Mouse (Mus musculus) liver, embryonic 16.5 days (tissue): Measurements from ENCODE around the gene Hist1h2bb. TPM values are rescaled to one million over a fixed set of nuclear protein-coding genes. Genes with fewer than 3 reads are reported as not detected.

Experiments used
- ATAC-seq: fragments of 200-750 bp; cut with Nextera tagmentation; 2 replicates; pipeline ENCODE4 v1.8.0; 2017; ENCODE audit warnings: low read depth, mild to moderate bottlenecking, moderate number of reproducible peaks, moderate library complexity
- H3K27ac ChIP-seq: fragments of 300-500 bp; sonication (generic); 2 replicates; pipeline ENCODE4 v1.5.1; 2014; ENCODE audit warnings: mild to moderate bottlenecking, low read length
- H3K27me3 ChIP-seq: fragments of 300-500 bp; sonication (generic); 2 replicates; pipeline ENCODE4 v1.6.1; 2014; ENCODE audit warnings: low read depth, low read length, mixed read lengths; ENCODE audit not compliant: control insufficient read depth, insufficient read depth
- H3K36me3 ChIP-seq: fragments of 300-500 bp; sonication (generic); 2 replicates; pipeline ENCODE4 v1.6.1; 2014; ENCODE audit warnings: mild to moderate bottlenecking; ENCODE audit not compliant: control insufficient read depth, insufficient read depth
- H3K4me1 ChIP-seq: fragments of 300-500 bp; sonication (generic); 2 replicates; pipeline ENCODE4 v1.6.1; 2014; ENCODE audit warnings: low read depth, low read length, mixed read lengths; ENCODE audit not compliant: control insufficient read depth
- H3K4me2 ChIP-seq: fragments of 300-500 bp; sonication (generic); 2 replicates; pipeline ENCODE4 v1.6.1; 2014; ENCODE audit warnings: low read depth, low read length, mixed read lengths
- H3K4me3 ChIP-seq: fragments of 300-500 bp; sonication (generic); 2 replicates; pipeline ENCODE4 v1.5.1; 2014; ENCODE audit warnings: low read depth, mild to moderate bottlenecking, low read length
- H3K9ac ChIP-seq: fragments of 300-500 bp; sonication (generic); 2 replicates; pipeline ENCODE4 v1.6.1; 2014; ENCODE audit warnings: low read depth, low read length
- H3K9me3 ChIP-seq: fragments of 300-500 bp; sonication (generic); replicated peaks from 2 replicates; pipeline ENCODE4 v1.6.1; 2016; ENCODE audit warnings: low read length; ENCODE audit not compliant: control insufficient read depth
- WGBS: fragments of 180-500 bp; shearing (Covaris S2); extraction: QIAGEN DNeasy Blood & Tissue Kit; methylation state at CpG from one replicate; pipeline ENCODE4 v1.1.7; 2014; ENCODE audit not compliant: insufficient replicate concordance; 5-methylcytosine and 5-hydroxymethylcytosine counted together
- polyA plus RNA-seq: library from polyadenylated mRNA; unstranded; fragments of >200 nt; fragmentation: Nextera tagmentation; extraction: Ambion mirVana; gene quantifications from 2 replicates; pipeline ENCODE4 v1.2.1, GENCODE M21; 2015

Gene Hist1h2bb
- polyA plus RNA-seq, 1 experiment from 2014 or later: 3.2 TPM

DNA sequence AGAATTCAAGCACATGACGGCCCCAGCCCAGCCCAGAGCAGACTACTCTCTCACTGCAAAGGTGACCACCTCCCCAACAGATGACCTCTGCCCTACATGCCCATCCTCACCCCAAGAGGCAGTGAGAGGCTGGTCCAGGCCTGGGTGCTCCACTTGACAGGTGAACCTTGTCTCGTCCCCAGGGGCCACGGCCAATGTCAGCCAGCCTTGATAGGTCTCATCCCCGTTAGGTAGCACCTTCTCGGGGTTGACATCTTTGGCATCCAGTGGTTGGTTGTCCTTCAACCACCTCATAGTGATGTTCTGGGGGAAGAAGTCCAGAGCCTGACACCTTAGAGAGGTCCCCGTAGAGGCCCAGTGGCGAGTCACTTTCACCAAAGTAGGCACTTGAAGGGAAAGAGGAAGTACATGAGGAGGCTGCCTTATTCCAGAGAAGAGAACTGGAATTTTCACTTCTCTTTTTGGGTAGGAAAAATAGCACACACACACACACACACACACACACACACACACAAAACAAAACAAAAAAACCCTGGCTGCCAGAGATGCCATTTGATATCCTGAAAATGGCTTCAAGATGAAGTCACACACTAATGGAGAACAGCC is 40.7 kb upstream of the Hist1h2bb start:
- Histone ChIP-seq H3K27me3 (no peaks in the 10 kb centered on the region; the same call in 1 of the 2 replicates), H3K4me1 (peaks cover 6% of the 10 kb centered on the region), H3K27ac (no peak overlapping the region), H3K4me3 (no peak overlapping the region), H3K36me3 (no peaks in the 10 kb centered on the region), H3K9me3 (no peaks in the 10 kb centered on the region), H3K4me2 (no peak overlapping the region), H3K9ac (no peak overlapping the region)
- WGBS: 61% methylated on average over 7 of the region's 7 CpGs
- ATAC-seq: no peak

DNA sequence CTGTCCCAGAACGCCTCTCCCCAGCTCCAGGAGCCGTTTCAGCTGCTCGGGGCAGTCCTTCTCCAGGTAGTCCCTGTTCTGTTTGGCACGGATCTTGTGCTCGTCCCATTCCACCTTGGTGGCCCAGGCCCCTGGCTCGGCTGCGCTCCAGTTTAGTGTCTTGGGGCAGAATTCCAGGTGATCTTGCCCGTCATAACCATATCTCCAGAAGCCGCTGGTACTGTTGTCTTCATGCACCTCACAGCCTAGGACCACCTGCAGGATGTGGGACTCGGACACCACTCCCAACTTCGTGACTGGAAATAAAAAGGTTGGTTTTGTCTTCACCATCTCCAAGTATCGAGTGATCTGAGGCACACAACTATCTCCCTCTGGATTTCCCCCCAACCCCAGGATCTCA is 39.8 kb upstream of the Hist1h2bb start:
- no peak overlapping the region for H3K4me2 ChIP-seq
- WGBS: 76% methylated on average over 12 of the region's 12 CpGs
- H3K9me3 ChIP-seq: no peaks in the 10 kb centered on the region
- no peak overlapping the region for H3K27ac ChIP-seq
- H3K9ac ChIP-seq: no peak overlapping the region
- peaks cover 9% of the 10 kb centered on the region for H3K4me1 ChIP-seq
- no peak for ATAC-seq
- no peaks in the 10 kb centered on the region for H3K36me3 ChIP-seq
- H3K4me3 ChIP-seq: no peak overlapping the region
- no peaks in the 10 kb centered on the region; the same call in 1 of the 2 replicates for H3K27me3 ChIP-seq

DNA sequence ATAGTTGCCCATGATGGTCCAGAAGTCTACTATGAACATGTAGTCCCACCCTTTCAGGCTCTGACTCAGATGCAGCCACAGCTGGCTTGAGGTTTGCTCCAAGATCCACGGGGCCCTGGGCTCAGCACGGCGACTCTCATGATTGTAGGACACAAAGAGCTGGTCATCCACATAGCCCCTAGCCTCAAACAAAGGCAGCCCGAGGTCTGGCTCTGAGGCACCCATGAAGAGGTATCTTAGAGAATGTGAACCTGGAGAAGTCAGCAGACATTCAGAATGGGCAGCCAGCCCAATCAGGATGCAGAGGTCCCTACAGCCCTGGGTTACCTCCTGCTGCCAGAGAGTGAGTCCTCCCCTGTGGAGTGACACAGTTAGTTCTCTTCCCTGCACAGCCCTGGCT is 38.5 kb upstream of the Hist1h2bb start:
- 67% methylated on average over 4 of the region's 4 CpGs for WGBS
- H3K4me2 ChIP-seq: no peak overlapping the region
- no peak overlapping the region for H3K4me3 ChIP-seq
- no peaks in the 10 kb centered on the region; the same call in 1 of the 2 replicates for H3K27me3 ChIP-seq
- peaks cover 9% of the 10 kb centered on the region for H3K4me1 ChIP-seq
- no peak overlapping the region for H3K9ac ChIP-seq
- no peak for ATAC-seq
- no peaks in the 10 kb centered on the region for H3K36me3 ChIP-seq
- H3K9me3 ChIP-seq: no peaks in the 10 kb centered on the region
- H3K27ac ChIP-seq: no peak overlapping the region

DNA sequence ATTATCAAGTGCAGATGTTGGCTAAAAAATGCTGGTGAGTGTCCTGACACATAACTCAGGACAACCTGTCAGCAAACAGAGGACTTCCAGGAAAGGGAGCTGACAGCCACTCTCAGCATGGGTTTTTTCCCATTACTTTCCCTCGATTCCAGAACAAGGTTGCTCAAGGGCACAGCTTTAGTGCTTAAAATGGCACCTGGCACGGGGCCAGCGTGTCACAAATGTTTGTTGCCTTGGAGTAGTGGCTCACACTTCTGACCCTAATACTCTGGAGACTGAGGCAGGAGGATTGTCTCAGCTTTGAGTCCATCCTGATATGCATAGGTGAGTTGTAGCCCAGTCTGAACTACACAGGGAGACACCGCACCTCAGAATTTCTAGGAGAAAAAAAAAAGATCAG is 37.9 kb upstream of the Hist1h2bb start:
- 56% methylated on average over 4 of the region's 4 CpGs for WGBS
- no peaks in the 10 kb centered on the region; the same call in 1 of the 2 replicates for H3K27me3 ChIP-seq
- no peaks in the 10 kb centered on the region for H3K9me3 ChIP-seq
- H3K4me2 ChIP-seq: no peak overlapping the region
- no peak for ATAC-seq
- no peak overlapping the region for H3K9ac ChIP-seq
- H3K36me3 ChIP-seq: no peaks in the 10 kb centered on the region
- H3K27ac ChIP-seq: no peak overlapping the region
- peaks cover 9% of the 10 kb centered on the region for H3K4me1 ChIP-seq
- H3K4me3 ChIP-seq: no peak overlapping the region

DNA sequence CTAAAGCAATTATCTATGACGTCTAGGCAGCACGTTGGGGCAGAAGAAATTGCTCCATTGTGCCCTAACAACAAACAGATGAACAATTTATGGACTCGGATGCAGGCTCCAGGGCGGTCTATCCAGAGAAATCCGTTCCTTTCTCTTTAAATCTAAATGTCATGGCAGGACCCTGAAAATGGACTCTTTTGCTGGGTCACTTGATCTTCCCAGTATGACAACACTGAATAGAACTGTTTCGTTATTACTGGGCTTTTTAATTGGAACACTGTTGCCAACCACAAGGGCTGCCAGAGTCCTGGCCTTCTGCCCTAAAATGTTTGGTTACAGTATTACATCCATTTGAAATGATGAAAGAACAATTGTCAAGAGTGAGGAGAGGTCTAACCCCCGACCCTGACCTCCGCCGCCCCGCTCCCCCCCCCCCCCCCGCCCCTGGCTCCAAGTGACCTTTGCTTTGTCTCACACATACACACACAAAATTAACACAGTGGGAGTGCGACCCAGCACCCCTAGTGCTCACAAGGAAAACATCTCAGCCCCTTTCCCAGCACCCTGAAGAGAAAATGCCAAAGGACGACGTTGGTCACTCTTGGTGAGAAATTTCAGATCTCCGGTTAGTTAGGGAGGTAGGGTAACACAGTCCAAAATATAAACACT is 36.7 kb upstream of the Hist1h2bb start:
- WGBS: 31% methylated on average over 14 of the region's 15 CpGs
- Histone ChIP-seq H3K36me3 (no peaks in the 10 kb centered on the region), H3K9ac (peak overlapping the region; percentile 52), H3K4me1 (peaks cover 9% of the 10 kb centered on the region), H3K27ac (peak overlapping the region; percentile 55), H3K27me3 (no peaks in the 10 kb centered on the region; the same call in 1 of the 2 replicates), H3K4me2 (peak overlapping the region; percentile 50), H3K9me3 (no peaks in the 10 kb centered on the region), H3K4me3 (peak overlapping the region; percentile 54)
- ATAC-seq: peak; percentile 19

DNA sequence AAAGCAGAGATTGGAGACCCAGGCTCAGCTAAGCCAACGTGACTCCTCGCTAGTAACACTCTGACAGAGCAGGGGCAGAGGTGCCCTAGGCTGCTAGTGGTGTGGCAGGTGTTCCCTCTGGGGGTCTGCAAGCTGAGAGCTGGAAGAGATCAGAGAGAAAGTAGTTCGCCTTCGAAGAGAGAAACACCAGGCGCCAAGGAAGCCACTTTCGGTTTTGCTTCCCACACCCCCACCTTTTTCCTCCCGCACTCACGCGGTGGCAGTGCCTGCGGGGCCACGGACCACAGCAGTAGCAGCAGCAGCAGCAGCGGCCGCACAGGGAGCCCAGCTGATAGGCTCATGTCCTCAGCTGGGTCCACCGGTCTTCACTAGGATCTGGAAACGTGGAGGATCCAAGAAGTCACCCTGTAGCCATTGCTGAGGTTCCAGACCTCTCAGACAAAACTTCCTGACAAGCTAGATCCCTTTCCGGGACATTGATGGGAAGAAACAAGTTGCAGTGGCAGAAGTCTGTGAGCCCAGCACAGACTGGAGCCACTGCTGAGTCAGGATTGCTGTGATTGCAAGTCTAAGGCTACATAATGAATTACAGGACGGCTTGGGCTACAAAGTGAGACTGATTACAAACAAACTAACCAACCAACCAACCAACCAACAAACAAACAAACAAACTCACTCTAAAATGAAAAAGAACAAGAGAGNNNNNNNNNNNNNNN is 36.0 kb upstream of the Hist1h2bb start, which contains the start of gene Hfe:
Hfe (minus strand) TSS at position 481 of the 716 bp plus-strand sequence.
- Histone ChIP-seq H3K4me1 (peaks cover 9% of the 10 kb centered on the region), H3K9ac (peak within 1 kb of the TSS; percentile 52), H3K36me3 (no peaks in the 10 kb centered on the region), H3K4me3 (peak within 1 kb of the TSS; percentile 54), H3K4me2 (peak within 1 kb of the TSS; percentile 50), H3K9me3 (no peaks in the 10 kb centered on the region), H3K27ac (peak within 1 kb of the TSS; percentile 55), H3K27me3 (no peaks in the 10 kb centered on the region; the same call in 1 of the 2 replicates)
- ATAC-seq: peak; percentile 65
- WGBS: 2% methylated on average over 17 of the region's 17 CpGs

DNA sequence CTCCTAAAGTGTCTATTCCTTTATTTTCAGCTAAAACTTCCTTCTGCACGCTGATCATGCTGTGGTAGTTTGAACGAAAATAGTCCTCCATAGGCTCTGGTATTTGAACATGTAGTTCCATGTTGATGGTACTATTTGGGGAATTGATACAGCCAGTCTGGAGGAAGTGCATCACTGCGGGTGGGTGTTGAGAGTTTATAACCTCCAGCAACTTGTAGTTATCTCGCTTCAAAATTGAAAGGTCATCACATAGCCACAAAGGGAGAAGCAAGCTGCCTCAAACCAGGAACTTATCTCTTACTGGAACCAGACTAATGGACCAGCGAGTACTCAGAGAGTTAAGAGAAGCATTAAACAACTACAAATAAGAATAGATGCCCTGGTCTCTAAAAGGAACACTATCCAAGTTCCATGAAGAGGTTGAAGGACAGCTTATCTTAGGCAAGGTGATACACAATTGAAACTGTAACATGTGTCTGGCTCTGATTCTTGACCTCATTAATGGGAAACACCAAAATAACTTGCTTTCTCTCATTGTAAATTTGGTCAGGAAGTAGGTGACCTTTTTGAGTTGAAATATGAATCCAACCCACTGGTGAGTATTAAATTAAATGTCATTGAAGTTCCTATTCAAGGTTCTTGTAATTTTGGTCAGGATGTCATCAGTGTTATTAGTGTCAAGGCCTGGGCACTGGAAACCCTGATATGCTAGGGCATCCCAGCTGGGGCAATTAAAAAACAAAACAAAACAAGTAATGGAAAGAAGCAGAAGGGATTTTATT is 30.1 kb upstream of the Hist1h2bb start:
- Histone ChIP-seq H3K4me2 (no peak overlapping the region), H3K9ac (no peak overlapping the region), H3K4me3 (no peak overlapping the region), H3K9me3 (no peaks in the 10 kb centered on the region), H3K27me3 (no peaks in the 10 kb centered on the region), H3K36me3 (no peaks in the 10 kb centered on the region), H3K4me1 (peaks cover under 1% of the 10 kb centered on the region; the same call in 1 of the 2 replicates), H3K27ac (no peak overlapping the region)
- ATAC-seq: no peak
- 23% methylated on average over 5 of the region's 5 CpGs for WGBS

DNA sequence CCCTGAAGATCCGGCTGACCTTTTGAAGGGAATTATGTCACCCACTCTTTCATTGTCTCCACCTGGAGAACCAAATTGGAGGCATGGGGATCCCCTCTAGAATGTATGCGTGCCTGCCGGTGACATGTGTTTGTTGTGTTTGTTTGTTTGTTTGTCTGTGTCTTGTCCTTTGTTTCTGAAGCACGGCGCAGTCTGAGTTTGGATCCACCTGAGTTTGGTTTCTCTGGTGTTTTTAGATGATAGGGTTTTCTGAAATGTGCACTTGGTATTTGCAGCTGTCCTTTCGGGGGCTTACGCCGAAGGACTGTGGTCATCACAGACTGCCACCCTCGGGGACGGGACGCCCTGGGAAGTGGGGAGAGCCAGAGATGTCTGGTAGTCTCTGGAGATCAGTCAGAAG is 29.4 kb upstream of the Hist1h2bb start:
- no peaks in the 10 kb centered on the region for H3K9me3 ChIP-seq
- ATAC-seq: no peak
- 46% methylated on average over 11 of the region's 11 CpGs for WGBS
- H3K27ac ChIP-seq: no peak overlapping the region
- no peaks in the 10 kb centered on the region for H3K27me3 ChIP-seq
- H3K9ac ChIP-seq: no peak overlapping the region
- H3K36me3 ChIP-seq: no peaks in the 10 kb centered on the region
- no peak overlapping the region for H3K4me3 ChIP-seq
- no peak overlapping the region for H3K4me2 ChIP-seq
- H3K4me1 ChIP-seq: no peaks in the 10 kb centered on the region
